Mouse (Mus musculus): ENCODE measurements around the gene Sdhb.

DNA sequence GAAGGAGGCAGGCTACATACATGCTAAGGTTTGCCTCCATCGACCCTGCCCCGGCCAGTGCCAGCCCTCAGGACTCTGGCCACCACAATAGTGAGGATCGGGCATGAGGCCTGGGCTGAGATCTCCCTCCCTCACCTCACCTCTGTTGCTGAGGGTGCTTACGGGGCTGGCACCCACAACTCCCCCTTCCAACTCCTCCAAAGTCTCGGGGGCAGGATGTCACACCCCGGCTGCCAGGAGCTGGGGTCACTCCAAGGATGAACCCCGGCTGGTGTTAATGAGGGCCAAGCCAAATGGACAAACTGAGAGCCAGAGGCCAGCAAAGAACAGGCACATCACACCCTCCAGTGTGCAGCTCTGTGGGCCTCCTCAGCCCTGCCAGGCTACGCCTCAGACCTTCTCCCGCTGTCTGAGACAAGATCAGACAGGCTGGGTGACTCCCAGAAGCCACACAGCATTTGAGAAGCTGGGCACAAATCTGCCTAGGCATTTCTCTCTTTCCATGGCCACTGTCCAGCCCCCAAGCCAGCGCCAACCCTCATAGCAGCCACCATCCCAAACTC, 48.7 kb upstream of the Sdhb start:
- no peak for TF ChIP-seq CTCF (IDR thresholded peaks at IDR 0.05)
- no peak for TF ChIP-seq POLR2A (IDR thresholded peaks at IDR 0.05; ENCODE audit: insufficient read depth, low read depth, low read length)
- no peak for TF ChIP-seq EP300 (IDR thresholded peaks at IDR 0.05; ENCODE audit: insufficient read depth, low read depth, low read length)

Measured in heart, adult 2 months (tissue).